ENCODE assay signal across 23 mouse cellular contexts in genomic region chr19:56016548-56017346, GRCm38 (mm10).
DNase-seq lines count a peak whose midpoint lies in the region; ATAC-seq lines count a peak whose summit lies in the region.
"Had no signal": no experiment of that assay in that cellular context is flagged by ENCODE, and none has a peak within 500 bp of the region (broad histone marks: within the 10 kb centered on the region; RNA-seq: fewer than 3 reads in every experiment).

No protein-coding gene starts in this region.

- H3K9ac ChIP-seq in kidney, embryonic 14.5 days (ENCODE audit: low read depth, low read length): no peak overlapping the region
- H3K9ac ChIP-seq in embryonic facial prominence, embryonic 15.5 days: no peak overlapping the region
- H3K9ac ChIP-seq in limb, embryonic 15.5 days: no peak overlapping the region
- no peak overlapping the region for H3K9ac ChIP-seq in liver, embryonic 11.5 days (ENCODE audit: low read depth, low read length)
- H3K9ac ChIP-seq: forebrain, embryonic 13.5 days; heart, embryonic 15.5 days; intestine, embryonic 15.5 days; liver, embryonic 12.5 days; midbrain, embryonic 12.5 days; neural tube, embryonic 15.5 days had no signal

- peak overlapping the region; percentile 2; the same call in 1 of the 2 replicates for H3K27ac ChIP-seq in kidney, embryonic 14.5 days (ENCODE audit: low read depth, low read length)
- peak overlapping the region; percentile 35; the same call in 1 of the 2 replicates for H3K27ac ChIP-seq in embryonic facial prominence, embryonic 10.5 days (replicated peaks)
- peak overlapping the region; percentile 60; the same call in 1 of the 2 replicates for H3K27ac ChIP-seq in embryonic facial prominence, embryonic 15.5 days (replicated peaks)
- 0 out of 2 replicates have a peak overlapping the region, but pooled peaks have one; percentile 24 for H3K27ac ChIP-seq in limb, embryonic 15.5 days
- no peak overlapping the region for H3K27ac ChIP-seq in liver, embryonic 11.5 days (ENCODE audit: low read depth, low read length)
- H3K27ac ChIP-seq: forebrain, embryonic 13.5 days; heart, embryonic 15.5 days; hindbrain, embryonic 10.5 days; intestine, embryonic 15.5 days; liver, embryonic 12.5 days; midbrain, embryonic 12.5 days; neural tube, embryonic 15.5 days had no signal

- H3K9me3 ChIP-seq in kidney, embryonic 14.5 days (ENCODE audit: control insufficient read depth, low read length): no peaks in the 10 kb centered on the region
- no peaks in the 10 kb centered on the region for H3K9me3 ChIP-seq in embryonic facial prominence, embryonic 10.5 days
- no peaks in the 10 kb centered on the region for H3K9me3 ChIP-seq in embryonic facial prominence, embryonic 15.5 days (replicated peaks)
- H3K9me3 ChIP-seq in limb, embryonic 15.5 days: no peaks in the 10 kb centered on the region
- H3K9me3 ChIP-seq in liver, embryonic 11.5 days (ENCODE audit: control insufficient read depth, low read length): no peaks in the 10 kb centered on the region
- H3K9me3 ChIP-seq: forebrain, embryonic 13.5 days; heart, embryonic 15.5 days; hindbrain, embryonic 10.5 days; intestine, embryonic 15.5 days; liver, embryonic 12.5 days; midbrain, embryonic 12.5 days; neural tube, embryonic 15.5 days had no signal

- H3K36me3 ChIP-seq in kidney, embryonic 14.5 days (ENCODE audit: control insufficient read depth, insufficient read depth, low read length): no peaks in the 10 kb centered on the region
- no peaks in the 10 kb centered on the region for H3K36me3 ChIP-seq in embryonic facial prominence, embryonic 10.5 days (replicated peaks)
- H3K36me3 ChIP-seq in embryonic facial prominence, embryonic 15.5 days: no peaks in the 10 kb centered on the region
- H3K36me3 ChIP-seq in limb, embryonic 15.5 days: no peaks in the 10 kb centered on the region
- no peaks in the 10 kb centered on the region for H3K36me3 ChIP-seq in liver, embryonic 11.5 days (ENCODE audit: control insufficient read depth, insufficient read depth, low read length)
- H3K36me3 ChIP-seq: heart, embryonic 15.5 days; hindbrain, embryonic 10.5 days; intestine, embryonic 15.5 days; liver, embryonic 12.5 days; midbrain, embryonic 12.5 days; neural tube, embryonic 15.5 days had no signal

- no peak overlapping the region for H3K4me2 ChIP-seq in kidney, embryonic 14.5 days (replicated peaks; ENCODE audit: low read depth, low read length)
- no peak overlapping the region for H3K4me2 ChIP-seq in embryonic facial prominence, embryonic 15.5 days (replicated peaks)
- H3K4me2 ChIP-seq in limb, embryonic 15.5 days: no peak overlapping the region
- H3K4me2 ChIP-seq in liver, embryonic 11.5 days: no peak overlapping the region
- H3K4me2 ChIP-seq: forebrain, embryonic 13.5 days; heart, embryonic 15.5 days; intestine, embryonic 15.5 days; liver, embryonic 12.5 days; midbrain, embryonic 12.5 days; neural tube, embryonic 15.5 days had no signal

- no peaks in the 10 kb centered on the region for H3K27me3 ChIP-seq in kidney, embryonic 14.5 days (ENCODE audit: control insufficient read depth, insufficient read depth, low read length)
- H3K27me3 ChIP-seq in embryonic facial prominence, embryonic 10.5 days (replicated peaks; ENCODE audit: low read depth, poor library complexity, severe bottlenecking): peaks cover 21% of the 10 kb centered on the region
- H3K27me3 ChIP-seq in embryonic facial prominence, embryonic 15.5 days: no peaks in the 10 kb centered on the region
- no peaks in the 10 kb centered on the region for H3K27me3 ChIP-seq in limb, embryonic 15.5 days
- H3K27me3 ChIP-seq in liver, embryonic 11.5 days (replicated peaks; ENCODE audit: control insufficient read depth, insufficient read depth, low read length): no peaks in the 10 kb centered on the region
- H3K27me3 ChIP-seq: intestine, embryonic 15.5 days; neural tube, embryonic 15.5 days had no signal

- no peak for DNase-seq in kidney, postnatal 36 days
- peak; percentile 49 for DNase-seq in embryonic facial prominence, embryonic 10.5 days (ENCODE audit: low spot score)
- DNase-seq in liver, embryonic 11.5 days (ENCODE audit: low spot score): no peak
- DNase-seq in gastrocnemius, adult 8-10 months (ENCODE audit: low spot score in 2 of 2): no peak
- DNase-seq: adrenal gland, postnatal 10 days; cerebellum, adult 2 months; cerebellum, postnatal 25 days; kidney, postnatal 10 days; lung, adult 18-20 months; lung, postnatal 10 days; right cerebral cortex, adult 18-20 months had no signal

- 79% methylated on average over 4 of the region's 4 CpGs for WGBS in kidney, embryonic 14.5 days
- WGBS in embryonic facial prominence, embryonic 10.5 days: 78% methylated on average over 4 of the region's 4 CpGs
- WGBS in embryonic facial prominence, embryonic 15.5 days: 73% methylated on average over 4 of the region's 4 CpGs
- 74% methylated on average over 4 of the region's 4 CpGs for WGBS in limb, embryonic 15.5 days
- WGBS in liver, embryonic 11.5 days: 80% methylated on average over 4 of the region's 4 CpGs

- no peak overlapping the region for H3K4me3 ChIP-seq in kidney, embryonic 14.5 days (ENCODE audit: low read length)
- H3K4me3 ChIP-seq in embryonic facial prominence, embryonic 10.5 days: no peak overlapping the region
- H3K4me3 ChIP-seq in embryonic facial prominence, embryonic 15.5 days (replicated peaks): no peak overlapping the region
- H3K4me3 ChIP-seq in limb, embryonic 15.5 days: no peak overlapping the region
- no peak overlapping the region for H3K4me3 ChIP-seq in liver, embryonic 11.5 days (ENCODE audit: low read depth, low read length)
- H3K4me3 ChIP-seq: forebrain, embryonic 13.5 days; heart, embryonic 15.5 days; hindbrain, embryonic 10.5 days; intestine, embryonic 15.5 days; liver, embryonic 12.5 days; midbrain, embryonic 12.5 days; neural tube, embryonic 15.5 days had no signal

- H3K4me1 ChIP-seq in kidney, embryonic 14.5 days (ENCODE audit: control insufficient read depth, insufficient read depth, low read length): no peaks in the 10 kb centered on the region
- peaks cover 59% of the 10 kb centered on the region for H3K4me1 ChIP-seq in embryonic facial prominence, embryonic 10.5 days
- peaks cover 26% of the 10 kb centered on the region for H3K4me1 ChIP-seq in embryonic facial prominence, embryonic 15.5 days
- H3K4me1 ChIP-seq in limb, embryonic 15.5 days: peaks cover 28% of the 10 kb centered on the region
- H3K4me1 ChIP-seq in liver, embryonic 11.5 days (replicated peaks; ENCODE audit: control insufficient read depth, insufficient read depth, low read length): no peaks in the 10 kb centered on the region
- H3K4me1 ChIP-seq: forebrain, embryonic 13.5 days; heart, embryonic 15.5 days; intestine, embryonic 15.5 days; liver, embryonic 12.5 days; neural tube, embryonic 15.5 days had no signal

- ATAC-seq in kidney, embryonic 14.5 days (ENCODE audit: low FRiP score, low TSS enrichment): no peak
- 0 out of 2 replicates have a peak, but pooled peaks have one; percentile 6 for ATAC-seq in embryonic facial prominence, embryonic 15.5 days (ENCODE audit: insufficient number of reproducible peaks, low FRiP score, low TSS enrichment, low read depth)
- no peak for ATAC-seq in limb, embryonic 15.5 days (ENCODE audit: insufficient number of reproducible peaks, low FRiP score, low TSS enrichment, low read depth)
- no peak for ATAC-seq in liver, embryonic 11.5 days (replicated peaks; ENCODE audit: low FRiP score)
- ATAC-seq: activated CD4-positive, CD25-positive, alpha-beta regulatory T cell, adult 4 months; forebrain, embryonic 13.5 days; hindbrain, embryonic 16.5 days; intestine, embryonic 15.5 days; liver, embryonic 12.5 days had no signal
